ENCODE assay signal across 15 mouse cellular contexts in genomic region chr16:51650683-51651082, GRCm38 (mm10).
"Had no signal": no experiment of that assay in that cellular context is flagged by ENCODE, and none has a peak within 500 bp of the region (broad histone marks: within the 10 kb centered on the region; RNA-seq: fewer than 3 reads in every experiment).

No protein-coding gene starts in this region.

- H3K4me1 ChIP-seq: megakaryocyte, embryonic 14.5 days; midbrain, embryonic 13.5 days; midbrain, embryonic 15.5 days; neural tube, embryonic 12.5 days; stomach, embryonic 15.5 days had no signal

- H3K4me3 ChIP-seq: megakaryocyte, embryonic 14.5 days; midbrain, embryonic 13.5 days; midbrain, embryonic 15.5 days; neural tube, embryonic 12.5 days; stomach, embryonic 15.5 days had no signal

- H3K27me3 ChIP-seq: megakaryocyte, embryonic 14.5 days; midbrain, embryonic 13.5 days; midbrain, embryonic 15.5 days; neural tube, embryonic 12.5 days; stomach, embryonic 15.5 days had no signal

- H3K9ac ChIP-seq: lung, embryonic 14.5 days; midbrain, embryonic 13.5 days; midbrain, embryonic 15.5 days; neural tube, embryonic 12.5 days; stomach, embryonic 15.5 days had no signal

- H3K9me3 ChIP-seq: megakaryocyte, embryonic 14.5 days; midbrain, embryonic 13.5 days; midbrain, embryonic 15.5 days; neural tube, embryonic 12.5 days; stomach, embryonic 15.5 days had no signal

- ATAC-seq: midbrain, embryonic 15.5 days had no signal

- DNase-seq: lung, adult 18-20 months; lung, embryonic 14.5 days; lung, postnatal 10 days; lung, postnatal 4 days; right cerebral cortex, postnatal 14 days; thymus, adult 2 months; thymus, postnatal 25 days; thymus, postnatal 4 days had no signal

- H3K27ac ChIP-seq: midbrain, embryonic 13.5 days; midbrain, embryonic 15.5 days; neural tube, embryonic 12.5 days; stomach, embryonic 15.5 days; stomach, postnatal 0 days had no signal

- H3K4me2 ChIP-seq: lung, embryonic 14.5 days; midbrain, embryonic 11.5 days; midbrain, embryonic 13.5 days; midbrain, embryonic 15.5 days; neural tube, embryonic 12.5 days; stomach, embryonic 15.5 days had no signal

- H3K36me3 ChIP-seq: midbrain, embryonic 13.5 days; midbrain, embryonic 15.5 days; neural tube, embryonic 12.5 days; stomach, embryonic 15.5 days had no signal
